Mouse (Mus musculus) small intestine, adult 2 months (tissue): Measurements from ENCODE around the gene Eef1a1.

ENCODE experiments used
- CTCF ChIP-seq: fragments of 200-500 bp; IDR thresholded peaks from 2 replicates; pipeline ENCODE4 v1.5.1; 2012; ENCODE audit warnings: low read depth, mild to moderate bottlenecking, control low read depth, inconsistent platforms, low read length, moderate library complexity, mixed read lengths; ENCODE audit not compliant: insufficient replicate concordance, insufficient read length; ENCODE audit errors: extremely low read depth
- POLR2A ChIP-seq: fragments of 200-500 bp; IDR thresholded peaks from 2 replicates; pipeline ENCODE4 v1.6.1; 2012; ENCODE audit warnings: low read depth, mild to moderate bottlenecking, control low read depth, inconsistent platforms, low read length, moderate library complexity

DNA sequence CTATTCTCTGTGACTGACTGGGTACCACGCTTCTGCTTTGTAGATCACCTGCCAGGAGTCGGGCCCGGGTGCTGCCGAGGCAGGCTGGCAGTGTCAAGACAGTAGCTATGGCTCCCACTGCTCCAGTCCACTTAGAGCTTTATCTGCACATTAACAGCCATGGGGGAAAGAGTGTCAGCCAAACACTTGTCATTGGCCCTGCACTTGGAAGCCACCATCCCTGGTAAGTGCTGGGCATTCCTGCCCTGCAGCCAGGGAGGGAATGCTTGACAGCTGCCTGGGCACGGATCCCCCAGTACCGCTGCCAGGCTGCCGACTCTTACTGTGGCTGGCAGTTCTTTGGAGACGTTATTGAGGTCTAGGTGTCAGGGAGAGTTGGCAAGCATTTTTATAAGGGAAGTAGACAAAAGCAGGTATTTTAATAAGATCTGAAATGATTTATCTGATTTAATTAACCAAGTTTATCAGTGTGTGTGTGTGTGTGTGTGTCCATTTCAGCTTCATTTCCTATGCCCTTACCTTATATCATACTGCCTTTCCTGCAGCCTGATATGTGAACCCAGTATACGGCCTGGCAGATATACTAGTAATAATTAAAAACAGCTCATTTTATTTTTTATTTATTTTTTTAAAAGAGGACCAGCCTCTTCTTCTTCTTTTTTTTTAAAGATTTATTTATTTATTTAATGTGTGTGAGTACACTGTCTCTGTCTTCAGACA lies 48.4 kb upstream of the Eef1a1 start:
- TF ChIP-seq CTCF (no peak), POLR2A (no peak)
